Mouse (Mus musculus) hindbrain, embryonic 14.5 days (tissue): ENCODE results near the gene H2-Oa. TPM values are rescaled to one million over a fixed set of nuclear protein-coding genes. Genes with fewer than 3 reads are reported as not detected.
A peak's percentile ranks its signal among the peaks of the same experiment; 100 is the strongest.

Source experiments
- ATAC-seq: fragments of 200-750 bp; cut with Nextera tagmentation; 2 replicates; pipeline ENCODE4 v1.8.0; 2017; ENCODE audit warnings: moderate number of reproducible peaks, mild to moderate bottlenecking, moderate TSS enrichment, moderate library complexity; ENCODE audit not compliant: low FRiP score
- DNase-seq: peaks from one replicate; pipeline ENCODE4 v3.0.0-alpha.2; 2015; ENCODE audit warnings: low spot score
- H3K27ac ChIP-seq: fragments of 300-500 bp; sonication (generic); 2 replicates; pipeline ENCODE4 v1.5.1; 2014; ENCODE audit warnings: mild to moderate bottlenecking, moderate library complexity
- H3K27me3 ChIP-seq: fragments of 300-500 bp; sonication (generic); 2 replicates; pipeline ENCODE4 v1.6.1; 2014; ENCODE audit warnings: mild to moderate bottlenecking, low read length, mixed read lengths; ENCODE audit not compliant: control insufficient read depth, insufficient read depth
- H3K36me3 ChIP-seq: fragments of 300-500 bp; sonication (generic); replicated peaks from 2 replicates; pipeline ENCODE4 v1.6.1; 2014; ENCODE audit not compliant: control insufficient read depth, insufficient read depth
- H3K4me1 ChIP-seq: fragments of 300-500 bp; sonication (generic); replicated peaks from 2 replicates; pipeline ENCODE4 v1.6.1; 2014; ENCODE audit warnings: antibody characterized with exemption, low read length, mixed read lengths; ENCODE audit not compliant: control insufficient read depth, insufficient read depth
- H3K4me2 ChIP-seq: fragments of 300-500 bp; sonication (generic); replicated peaks from 2 replicates; pipeline ENCODE4 v1.6.1; 2014; ENCODE audit warnings: mild to moderate bottlenecking, moderate library complexity
- H3K4me3 ChIP-seq: fragments of 300-500 bp; sonication (generic); replicated peaks from 2 replicates; pipeline ENCODE4 v1.5.1; 2014; ENCODE audit warnings: mild to moderate bottlenecking, low read length
- H3K9ac ChIP-seq: fragments of 300-500 bp; sonication (generic); 2 replicates; pipeline ENCODE4 v1.6.1; 2014
- H3K9me3 ChIP-seq: fragments of 300-500 bp; sonication (generic); 2 replicates; pipeline ENCODE4 v1.6.1; 2016; ENCODE audit warnings: low read length; ENCODE audit not compliant: control insufficient read depth
- WGBS: fragments of 180-500 bp; shearing (Covaris S2); extraction: QIAGEN DNeasy Blood & Tissue Kit; methylation state at CpG from one replicate; pipeline ENCODE4 v1.1.7; 2014; 5-methylcytosine and 5-hydroxymethylcytosine counted together
- polyA plus RNA-seq: library from polyadenylated mRNA; unstranded; fragments of >200 nt; fragmentation: Nextera tagmentation; extraction: Ambion mirVana; gene quantifications from 2 replicates; pipeline ENCODE4 v1.2.1, GENCODE M21; 2014

Gene H2-Oa
- polyA plus RNA-seq, 1 experiment from 2014 or later: 0.29 TPM

DNA sequence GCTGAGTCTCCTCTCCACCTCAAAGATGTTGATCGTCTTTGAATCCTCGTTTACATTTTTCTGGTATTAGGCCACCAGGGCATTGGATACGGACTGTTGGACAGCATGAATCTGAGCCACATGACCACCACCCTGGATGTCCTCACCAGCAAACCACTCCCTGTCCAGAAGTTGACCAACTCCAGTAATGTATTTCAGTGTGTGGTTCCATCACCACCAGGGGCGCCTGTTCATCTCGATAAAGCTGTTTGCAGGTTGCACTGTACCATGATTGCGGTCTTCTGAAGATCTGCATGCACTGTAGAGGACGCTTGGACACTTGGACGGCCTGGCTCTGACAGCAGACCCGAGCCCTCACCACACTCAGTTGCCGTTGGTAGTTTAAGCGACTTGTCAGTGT lies 41.1 kb downstream of the H2-Oa start:
- no peaks in the 10 kb centered on the region for H3K4me1 ChIP-seq
- H3K9ac ChIP-seq: no peak overlapping the region
- H3K9me3 ChIP-seq: no peaks in the 10 kb centered on the region
- no peak overlapping the region for H3K4me3 ChIP-seq
- ATAC-seq (no peak), DNase-seq (no peak)
- H3K36me3 ChIP-seq: no peaks in the 10 kb centered on the region
- WGBS: 87% methylated on average over 11 of the region's 11 CpGs
- no peak overlapping the region for H3K27ac ChIP-seq
- peaks cover 10% of the 10 kb centered on the region for H3K27me3 ChIP-seq
- no peak overlapping the region for H3K4me2 ChIP-seq

DNA sequence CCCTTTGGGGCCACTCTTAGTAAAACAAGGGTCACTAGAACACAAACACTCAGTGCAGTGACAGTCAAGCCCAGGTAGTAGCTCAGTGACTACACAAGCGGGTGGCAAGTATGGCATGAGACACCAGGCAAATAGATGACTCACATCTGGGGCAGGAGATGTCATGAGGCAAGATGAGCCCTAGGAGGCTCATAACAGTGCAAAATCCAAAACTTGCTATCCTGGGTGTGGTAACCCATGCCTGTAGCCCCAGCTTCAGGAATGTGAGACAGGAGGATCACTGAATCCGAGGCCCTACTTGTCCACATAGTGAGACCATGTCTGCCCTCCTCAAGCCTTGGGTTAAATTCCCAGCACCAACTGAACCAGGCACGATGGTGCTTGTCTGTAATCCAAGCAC lies 42.3 kb downstream of the H2-Oa start:
- H3K9ac ChIP-seq: no peak overlapping the region
- DNase-seq: no peak
- no peaks in the 10 kb centered on the region for H3K36me3 ChIP-seq
- peaks cover 2% of the 10 kb centered on the region; the same call in 1 of the 2 replicates for H3K4me1 ChIP-seq
- no peak overlapping the region for H3K4me2 ChIP-seq
- ATAC-seq: no peak
- H3K9me3 ChIP-seq: no peaks in the 10 kb centered on the region
- H3K27me3 ChIP-seq: peaks cover 21% of the 10 kb centered on the region
- H3K27ac ChIP-seq: no peak overlapping the region
- 85% methylated on average over 3 of the region's 3 CpGs for WGBS
- H3K4me3 ChIP-seq: no peak overlapping the region

- DNase-seq (peak; percentile 99), ATAC-seq (peak; percentile 96)
- H3K9ac ChIP-seq: peak overlapping the region; percentile 39; the same call in 1 of the 2 replicates
- H3K4me2 ChIP-seq: peak overlapping the region; percentile 65
- 8% methylated on average over 31 of the region's 31 CpGs for WGBS
- H3K36me3 ChIP-seq: no peaks in the 10 kb centered on the region
- peaks cover 10% of the 10 kb centered on the region; the same call in 1 of the 2 replicates for H3K4me1 ChIP-seq
- H3K9me3 ChIP-seq: no peaks in the 10 kb centered on the region
- H3K27me3 ChIP-seq: peaks cover 33% of the 10 kb centered on the region
- H3K27ac ChIP-seq: no peak overlapping the region
- H3K4me3 ChIP-seq: peak overlapping the region; percentile 28
Observed at GRCm38 (mm10) chr17:34135297-34136224, 43.4 kb downstream of the H2-Oa start.

DNA sequence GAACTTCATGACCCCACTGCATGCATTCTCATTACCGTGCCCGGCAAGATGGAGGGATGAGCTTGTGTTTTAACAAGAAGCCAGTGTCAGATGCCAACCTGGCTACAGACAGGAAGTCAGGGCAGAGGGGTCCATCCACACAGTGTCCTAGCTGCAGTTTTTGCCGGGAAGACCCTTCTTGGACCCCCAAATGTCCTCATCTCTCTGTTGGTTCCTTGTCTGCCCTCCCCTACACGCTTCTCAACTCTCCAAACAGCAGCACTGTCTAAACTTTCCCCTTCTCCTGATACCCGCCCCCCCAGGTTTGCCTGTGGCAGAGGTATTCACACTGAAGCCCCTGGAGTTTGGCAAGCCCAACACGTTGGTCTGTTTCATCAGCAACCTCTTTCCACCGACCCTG lies 45.5 kb downstream of the H2-Oa start:
- Histone ChIP-seq H3K27ac (no peak overlapping the region), H3K36me3 (no peaks in the 10 kb centered on the region), H3K9me3 (no peaks in the 10 kb centered on the region), H3K4me2 (no peak overlapping the region), H3K4me1 (peaks cover 10% of the 10 kb centered on the region; the same call in 1 of the 2 replicates), H3K27me3 (peaks cover 42% of the 10 kb centered on the region), H3K9ac (no peak overlapping the region), H3K4me3 (no peak overlapping the region)
- no peak for DNase-seq
- 70% methylated on average over 7 of the region's 7 CpGs for whole genome bisulfite sequencing
- no peak for ATAC-seq

DNA sequence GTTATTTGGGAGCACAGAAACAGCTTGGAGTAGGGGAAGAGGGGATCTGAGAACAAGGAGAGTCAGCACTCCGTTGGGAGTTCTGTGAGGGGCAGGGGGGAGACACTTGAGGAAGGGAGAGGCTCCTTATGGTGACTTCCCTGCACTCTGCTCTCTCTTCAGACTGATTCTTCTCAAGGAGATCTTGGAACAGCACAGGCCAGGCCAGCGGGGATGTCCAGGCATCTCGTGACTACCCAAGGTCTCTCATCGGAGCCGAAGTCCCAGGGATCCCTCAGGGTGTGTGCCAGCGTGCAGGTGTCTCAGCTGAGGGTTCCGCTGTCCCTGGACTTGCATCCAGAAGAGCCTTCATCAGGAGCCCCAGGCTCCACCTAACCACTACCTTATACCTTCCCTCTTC lies 46.5 kb downstream of the H2-Oa start:
- Histone ChIP-seq H3K4me2 (no peak overlapping the region), H3K9ac (no peak overlapping the region), H3K4me3 (no peak overlapping the region), H3K4me1 (peaks cover 10% of the 10 kb centered on the region; the same call in 1 of the 2 replicates), H3K9me3 (no peaks in the 10 kb centered on the region), H3K27ac (no peak overlapping the region), H3K27me3 (peaks cover 42% of the 10 kb centered on the region), H3K36me3 (no peaks in the 10 kb centered on the region)
- ATAC-seq: no peak
- WGBS: 75% methylated on average over 7 of the region's 7 CpGs
- DNase-seq: no peak

- no peaks in the 10 kb centered on the region for H3K9me3 ChIP-seq
- H3K4me2 ChIP-seq: peak overlapping the region; percentile 50
- H3K27me3 ChIP-seq: peaks cover 42% of the 10 kb centered on the region
- peak overlapping the region; percentile 8; the same call in 1 of the 2 replicates for H3K9ac ChIP-seq
- H3K27ac ChIP-seq: no peak overlapping the region
- H3K4me3 ChIP-seq: peak overlapping the region; percentile 16
- ATAC-seq (no peak), DNase-seq (peak; percentile 40)
- no peaks in the 10 kb centered on the region for H3K36me3 ChIP-seq
- peaks cover 10% of the 10 kb centered on the region; the same call in 1 of the 2 replicates for H3K4me1 ChIP-seq
- 2% methylated on average over 16 of the region's 16 CpGs for WGBS
Observed at GRCm38 (mm10) chr17:34139416-34139815, 47.3 kb downstream of the H2-Oa start.

DNA sequence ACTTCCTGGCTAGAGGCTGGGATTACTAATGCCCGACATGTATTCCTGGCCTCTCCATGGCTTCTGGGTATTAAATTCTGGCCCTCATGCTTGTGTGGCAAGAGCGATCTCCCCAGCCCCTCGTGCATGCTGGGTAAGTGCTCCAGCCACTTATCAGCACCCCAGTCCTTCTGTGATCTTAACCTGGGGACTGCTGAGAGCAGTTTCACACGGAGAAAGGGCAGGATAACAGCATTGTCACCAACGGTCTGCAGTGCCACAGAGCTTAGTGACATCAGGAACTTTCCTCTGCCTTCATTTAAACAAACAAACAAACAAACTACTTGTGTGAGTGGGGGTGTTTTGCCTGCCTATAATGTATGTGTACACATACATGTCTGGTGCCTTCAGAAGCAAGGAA lies 48.1 kb downstream of the H2-Oa start:
- no peak for DNase-seq
- Histone ChIP-seq H3K9ac (no peak overlapping the region), H3K4me2 (no peak overlapping the region), H3K27ac (no peak overlapping the region), H3K4me1 (peaks cover 10% of the 10 kb centered on the region; the same call in 1 of the 2 replicates), H3K9me3 (no peaks in the 10 kb centered on the region), H3K27me3 (peaks cover 42% of the 10 kb centered on the region), H3K4me3 (no peak overlapping the region), H3K36me3 (no peaks in the 10 kb centered on the region)
- ATAC-seq: no peak
- WGBS: 24% methylated on average over 5 of the region's 5 CpGs

DNA sequence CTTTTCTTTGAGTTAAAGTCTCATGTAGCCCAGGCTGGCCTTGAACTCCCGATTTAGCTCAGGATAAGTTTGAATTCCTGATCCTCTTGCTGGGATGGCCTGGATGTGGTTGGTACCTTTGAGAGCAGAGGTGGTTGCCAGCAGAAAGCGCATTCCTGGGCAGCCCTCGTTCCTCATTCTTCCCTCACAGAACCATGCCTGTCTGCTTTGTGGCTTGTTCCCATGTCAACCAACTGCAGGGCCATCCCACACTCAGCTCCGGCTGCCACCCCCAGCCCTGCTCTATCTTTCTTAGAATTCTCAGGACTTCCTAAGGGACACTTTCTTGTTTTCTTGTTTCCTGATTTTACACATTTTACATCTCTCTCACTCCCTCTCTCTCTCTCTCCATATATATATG lies 49.3 kb downstream of the H2-Oa start:
- ATAC-seq (no peak), DNase-seq (no peak)
- no peak overlapping the region for H3K9ac ChIP-seq
- WGBS: 50% methylated on average over 4 of the region's 4 CpGs
- H3K4me2 ChIP-seq: no peak overlapping the region
- H3K9me3 ChIP-seq: no peaks in the 10 kb centered on the region
- H3K27me3 ChIP-seq: peaks cover 42% of the 10 kb centered on the region
- H3K27ac ChIP-seq: no peak overlapping the region
- peaks cover 10% of the 10 kb centered on the region; the same call in 1 of the 2 replicates for H3K4me1 ChIP-seq
- no peaks in the 10 kb centered on the region for H3K36me3 ChIP-seq
- no peak overlapping the region for H3K4me3 ChIP-seq

- H3K27ac ChIP-seq: no peak overlapping the region
- 80% methylated on average over 7 of the region's 7 CpGs for WGBS
- no peak for DNase-seq
Observed at GRCm38 (mm10) chr17:34142456-34143010, 50.4 kb downstream of the H2-Oa start.

More at GRCm38 (mm10) chr17:34142456-34143010, 50.4 kb downstream of the H2-Oa start:
- H3K36me3 ChIP-seq: no peaks in the 10 kb centered on the region
- H3K4me2 ChIP-seq: no peak overlapping the region
- H3K4me1 ChIP-seq: peaks cover 10% of the 10 kb centered on the region; the same call in 1 of the 2 replicates
- no peak for ATAC-seq
- no peaks in the 10 kb centered on the region for H3K9me3 ChIP-seq
- H3K27me3 ChIP-seq: peaks cover 40% of the 10 kb centered on the region
- no peak overlapping the region for H3K4me3 ChIP-seq
- H3K9ac ChIP-seq: no peak overlapping the region
